Mouse (Mus musculus) testis, adult 10 weeks (tissue): ENCODE data around the gene Apob. TPM values are rescaled to one million over a fixed set of nuclear protein-coding genes. Genes with fewer than 3 reads are reported as not detected.

Experiments
- polyA plus RNA-seq: library from polyadenylated mRNA; stranded (reverse); fragments of 350-450 nt; fragmentation: Illumina TruSeq; extraction: RNeasy Lipid Tissue Mini Kit (QIAGEN cat#74804); gene quantifications from one replicate; pipeline ENCODE4 v1.2.3, GENCODE M21; 2014; ENCODE audit warnings: low read depth, low replicate concordance

Apob gene
- 0.80 TPM for polyA plus RNA-seq

GRCm38 (mm10) chr12:7977466-7978189 is at the start of gene Apob:
Apob (plus strand) TSS chr12:7977648.

Other genes starting within 250 kb of the Apob start
- gene Ldah, start 230.5 kb downstream of the Apob start, polyA plus RNA-seq, result 15.2 TPM